In genomic region chr1:161718254-161718653, GRCm38 (mm10) we compare ENCODE assay signal across 13 mouse cellular contexts.
DNase-seq lines count a peak whose midpoint lies in the region; ATAC-seq and TF ChIP-seq lines count a peak whose summit lies in the region.
"Had no signal": no experiment of that assay in that cellular context is flagged by ENCODE, and none has a peak within 500 bp of the region (broad histone marks: within the 10 kb centered on the region; RNA-seq: fewer than 3 reads in every experiment).

No protein-coding gene starts in this region.

- WGBS in heart, embryonic 16.5 days: 11% methylated on average over 5 of the region's 5 CpGs
- WGBS in lung, postnatal 0 days: 23% methylated on average over 5 of the region's 5 CpGs
- WGBS in stomach, embryonic 16.5 days: 13% methylated on average over 5 of the region's 5 CpGs

- no peaks in the 10 kb centered on the region for H3K36me3 ChIP-seq in heart, embryonic 16.5 days (ENCODE audit: control insufficient read depth, insufficient read depth)
- H3K36me3 ChIP-seq in lung, postnatal 0 days (ENCODE audit: insufficient read depth, low read length): no peaks in the 10 kb centered on the region
- H3K36me3 ChIP-seq in stomach, embryonic 16.5 days (ENCODE audit: control insufficient read depth, insufficient read depth, low read length): no peaks in the 10 kb centered on the region
- H3K36me3 ChIP-seq: midbrain, embryonic 13.5 days; neural tube, embryonic 13.5 days had no signal

- H3K27me3 ChIP-seq in heart, embryonic 16.5 days (ENCODE audit: control insufficient read depth, insufficient read depth, low read length): no peaks in the 10 kb centered on the region
- H3K27me3 ChIP-seq in lung, postnatal 0 days (replicated peaks; ENCODE audit: insufficient read depth, low read length): no peaks in the 10 kb centered on the region
- no peaks in the 10 kb centered on the region for H3K27me3 ChIP-seq in stomach, embryonic 16.5 days (ENCODE audit: control insufficient read depth, insufficient read depth, low read length)
- H3K27me3 ChIP-seq: midbrain, embryonic 13.5 days; neural tube, embryonic 13.5 days had no signal

- H3K4me3 ChIP-seq in heart, embryonic 16.5 days (ENCODE audit: low read length): no peak overlapping the region
- no peak overlapping the region for H3K4me3 ChIP-seq in lung, postnatal 0 days (ENCODE audit: low read depth, low read length)
- no peak overlapping the region for H3K4me3 ChIP-seq in stomach, embryonic 16.5 days (replicated peaks; ENCODE audit: low read length)
- H3K4me3 ChIP-seq: midbrain, embryonic 13.5 days; neural tube, embryonic 13.5 days had no signal

- ATAC-seq in heart, embryonic 16.5 days (replicated peaks; ENCODE audit: extremely low read depth, insufficient read depth, low FRiP score): peak; percentile 63; the same call in 1 of the 2 replicates
- ATAC-seq in lung, postnatal 0 days: peak; percentile 38; the same call in 1 of the 2 replicates
- peak; percentile 74; the same call in 1 of the 2 replicates for ATAC-seq in stomach, embryonic 16.5 days (ENCODE audit: insufficient read depth, low FRiP score)
- ATAC-seq: midbrain, embryonic 13.5 days had no signal

- no peak overlapping the region for H3K27ac ChIP-seq in heart, embryonic 16.5 days (ENCODE audit: low read length)
- no peak overlapping the region for H3K27ac ChIP-seq in lung, postnatal 0 days (ENCODE audit: low read length)
- H3K27ac ChIP-seq in stomach, embryonic 16.5 days (ENCODE audit: low read length): no peak overlapping the region
- H3K27ac ChIP-seq: midbrain, embryonic 13.5 days; neural tube, embryonic 13.5 days had no signal

- TF ChIP-seq EP300 in lung, postnatal 0 days (IDR thresholded peaks at IDR 0.05): no peak

- H3K4me1 ChIP-seq in heart, embryonic 16.5 days (ENCODE audit: control insufficient read depth, insufficient read depth, low read length): peaks cover 7% of the 10 kb centered on the region
- H3K4me1 ChIP-seq in lung, postnatal 0 days (ENCODE audit: insufficient read depth, low read depth, low read length): no peaks in the 10 kb centered on the region
- no peaks in the 10 kb centered on the region for H3K4me1 ChIP-seq in stomach, embryonic 16.5 days (ENCODE audit: control insufficient read depth, insufficient read depth, low read length)
- H3K4me1 ChIP-seq: midbrain, embryonic 13.5 days; neural tube, embryonic 13.5 days had no signal

- no peak overlapping the region for H3K4me2 ChIP-seq in heart, embryonic 16.5 days (ENCODE audit: low read depth, low read length)
- H3K4me2 ChIP-seq in lung, postnatal 0 days (replicated peaks; ENCODE audit: low read depth, low read length): no peak overlapping the region
- H3K4me2 ChIP-seq in stomach, embryonic 16.5 days (ENCODE audit: low read depth, low read length): no peak overlapping the region
- H3K4me2 ChIP-seq: midbrain, embryonic 13.5 days; neural tube, embryonic 13.5 days had no signal

- no peak overlapping the region for H3K9ac ChIP-seq in heart, embryonic 16.5 days (ENCODE audit: low read length)
- H3K9ac ChIP-seq in lung, postnatal 0 days (replicated peaks; ENCODE audit: low read depth): no peak overlapping the region
- H3K9ac ChIP-seq in stomach, embryonic 16.5 days (ENCODE audit: low read length): no peak overlapping the region
- H3K9ac ChIP-seq: midbrain, embryonic 13.5 days; neural tube, embryonic 13.5 days had no signal

- TF ChIP-seq CTCF in lung, postnatal 0 days (IDR thresholded peaks at IDR 0.05): no peak

- no peak for DNase-seq in heart, adult 18-20 months
- DNase-seq in lung, postnatal 0 days (ENCODE audit: low spot score): no peak
- no peak for DNase-seq in lung, postnatal 14 days
- DNase-seq in heart, postnatal 4 days: peak; percentile 24
- DNase-seq in thymus, postnatal 36 days: no peak
- DNase-seq: gastrocnemius, postnatal 10 days; kidney, adult 18-20 months; right cerebral cortex, adult 18-20 months; thymus, postnatal 25 days had no signal

- H3K9me3 ChIP-seq in heart, embryonic 16.5 days (replicated peaks; ENCODE audit: control insufficient read depth, low read length): no peaks in the 10 kb centered on the region
- H3K9me3 ChIP-seq in lung, postnatal 0 days (ENCODE audit: low read length): no peaks in the 10 kb centered on the region
- H3K9me3 ChIP-seq in stomach, embryonic 16.5 days (replicated peaks; ENCODE audit: control insufficient read depth, low read length): no peaks in the 10 kb centered on the region
- H3K9me3 ChIP-seq: midbrain, embryonic 13.5 days; neural tube, embryonic 13.5 days had no signal
